Mouse (Mus musculus): Measurements from ENCODE around the gene Ifrd1.

DNA sequence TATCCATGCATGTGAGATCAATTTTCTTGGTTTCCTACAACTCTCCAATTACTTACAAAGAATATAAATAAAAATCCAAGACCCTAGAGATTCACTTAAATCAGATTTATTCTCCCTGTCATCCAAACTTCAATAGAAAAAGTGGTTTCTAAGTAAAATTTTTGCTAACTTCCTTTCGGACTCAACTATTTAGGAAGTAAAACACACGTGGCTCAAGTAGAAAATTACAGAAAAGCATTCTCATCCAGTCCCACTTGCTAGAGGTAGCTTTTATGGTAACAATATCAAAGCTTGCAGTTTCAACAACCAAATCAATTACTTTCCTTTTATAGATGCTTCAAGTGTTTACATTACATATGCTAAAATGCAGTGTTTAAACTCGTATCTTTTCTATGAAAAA lies 27.4 kb downstream of the Ifrd1 start:
- TF ChIP-seq CTCF (IDR thresholded peaks at IDR 0.05; ENCODE audit: borderline replicate concordance, extremely low read depth, insufficient read depth, insufficient read length) (no peak), POLR2A (IDR thresholded peaks at IDR 0.05; ENCODE audit: borderline replicate concordance, extremely low read depth, insufficient read depth, insufficient read length, poor library complexity, severe bottlenecking) (no peak)

All from brain, embryonic 14.5 days (tissue).